Mouse (Mus musculus) embryonic fibroblast, embryonic 13.5 days (primary cell): ENCODE data around the gene Klhl42. TPM values are rescaled to one million over a fixed set of nuclear protein-coding genes. Genes with fewer than 3 reads are reported as not detected.

Experiments used
- H3K27ac ChIP-seq: 2 replicates; pipeline ENCODE4 v1.5.1; 2012; ENCODE audit warnings: low read length, control low read depth, inconsistent platforms; ENCODE audit not compliant: insufficient read depth
- H3K4me1 ChIP-seq: 2 replicates; pipeline ENCODE4 v1.6.1; 2011; ENCODE audit warnings: low read length; ENCODE audit not compliant: control insufficient read depth, insufficient read depth
- H3K4me3 ChIP-seq: 2 replicates; pipeline ENCODE4 v1.5.1; 2011; ENCODE audit warnings: mild to moderate bottlenecking, control low read depth, low read length; ENCODE audit not compliant: insufficient read depth
- CTCF ChIP-seq: IDR thresholded peaks from 2 replicates; pipeline ENCODE4 v1.5.1; 2011; ENCODE audit warnings: mild to moderate bottlenecking, control low read depth, low read length, moderate library complexity, borderline replicate concordance; ENCODE audit not compliant: insufficient read depth
- POLR2A ChIP-seq: IDR thresholded peaks from 2 replicates; pipeline ENCODE4 v1.6.1; 2011; ENCODE audit warnings: low read depth, mild to moderate bottlenecking, control low read depth, low read length, moderate library complexity
- polyA plus RNA-seq: library from polyadenylated mRNA; stranded (reverse); fragments of >200 nt; gene quantifications from 2 replicates; pipeline ENCODE4 v1.2.4, GENCODE M21; 2011; ENCODE audit warnings: low read depth; ENCODE audit not compliant: missing spikeins, insufficient read length

The Klhl42 gene
- polyA plus RNA-seq, 1 experiment = 17.8 TPM

GRCm38 (mm10) chr6:147061630-147062029 is 29.5 kb upstream of the Klhl42 start:
- Histone ChIP-seq H3K4me3 (no peak overlapping the region), H3K27ac (no peak overlapping the region), H3K4me1 (no peaks in the 10 kb centered on the region)
- TF ChIP-seq POLR2A = no peak
- no peak for TF ChIP-seq CTCF

DNA sequence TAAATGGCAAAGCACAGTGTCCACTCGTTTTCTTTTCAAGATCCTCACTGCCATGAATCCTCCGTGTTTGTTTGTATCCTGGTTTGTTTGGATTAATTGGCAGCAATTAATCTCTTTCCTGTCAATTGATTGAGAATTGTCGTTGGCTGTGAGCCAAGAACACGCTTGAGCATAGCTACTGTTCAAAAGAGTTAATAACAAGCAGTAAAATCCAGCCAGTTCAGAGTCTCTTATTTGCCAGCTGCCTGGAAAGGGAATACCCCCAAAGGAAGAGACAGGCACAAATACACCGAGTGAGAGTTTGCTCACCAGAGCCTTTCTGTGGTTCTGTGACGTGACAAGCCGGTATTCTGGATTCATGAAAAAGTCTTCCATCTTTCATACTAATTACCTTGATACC is 29.1 kb upstream of the Klhl42 start:
- no peak for TF ChIP-seq POLR2A
- TF ChIP-seq CTCF = no peak
- Histone ChIP-seq H3K27ac (no peak overlapping the region), H3K4me1 (no peaks in the 10 kb centered on the region), H3K4me3 (no peak overlapping the region)

DNA sequence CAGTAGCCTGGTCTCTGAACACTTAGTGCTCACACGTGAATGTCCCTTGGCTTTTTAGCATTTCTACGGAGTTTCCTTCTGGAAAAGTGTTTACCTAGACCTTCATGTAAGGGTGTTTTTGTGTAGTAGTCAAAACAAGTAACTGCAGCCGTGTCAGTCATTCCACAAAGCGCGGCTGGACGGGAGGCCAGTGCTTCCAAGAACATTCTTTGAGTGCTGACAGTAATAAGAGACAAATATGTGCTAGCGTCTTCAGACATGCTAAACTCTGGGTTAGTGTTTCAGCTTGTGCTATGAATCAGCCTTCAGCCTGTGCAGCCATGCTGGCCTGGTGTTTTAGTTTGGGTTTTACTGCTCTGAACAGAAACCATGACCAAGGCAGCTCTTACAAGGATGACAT is 28.5 kb upstream of the Klhl42 start:
- TF ChIP-seq CTCF (no peak), POLR2A (no peak)
- no peak overlapping the region for H3K27ac ChIP-seq
- no peaks in the 10 kb centered on the region for H3K4me1 ChIP-seq
- no peak overlapping the region for H3K4me3 ChIP-seq

DNA sequence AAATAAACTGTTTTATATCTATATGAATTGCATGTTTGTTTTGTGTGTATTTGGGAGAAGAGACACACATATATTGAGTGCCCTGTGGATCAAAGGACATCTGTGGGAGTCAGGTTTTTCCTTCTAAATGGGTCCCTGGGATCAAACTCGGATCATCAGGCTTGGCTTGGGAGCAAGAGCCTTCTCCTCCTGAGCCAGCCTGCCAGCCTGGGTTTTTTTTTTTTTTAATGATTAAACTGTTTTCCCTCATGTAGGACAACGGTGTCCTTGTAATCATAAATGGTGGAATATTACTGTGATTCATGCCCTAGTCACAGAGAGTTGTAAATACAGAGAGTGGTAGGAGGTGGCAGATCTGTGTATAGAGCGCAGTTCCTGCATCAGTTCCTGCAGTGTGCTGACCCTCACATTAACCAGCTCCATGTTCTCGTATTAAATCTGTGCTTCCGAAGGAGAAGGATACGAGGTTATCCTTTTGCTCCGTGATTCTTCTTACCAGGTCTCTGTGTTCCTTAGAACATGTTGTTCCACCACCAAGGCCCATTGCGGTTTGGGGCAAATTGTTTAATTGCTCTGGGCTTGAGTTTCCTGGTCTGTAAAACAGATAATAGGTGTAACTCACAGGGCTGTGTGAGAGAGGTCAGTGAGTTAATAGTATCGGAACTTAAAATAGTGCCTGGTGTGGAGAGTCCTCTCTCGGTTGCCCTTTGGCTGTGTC is 26.8 kb upstream of the Klhl42 start:
- Histone ChIP-seq H3K4me3 (no peak overlapping the region), H3K4me1 (no peaks in the 10 kb centered on the region), H3K27ac (no peak overlapping the region)
- no peak for TF ChIP-seq CTCF
- no peak for TF ChIP-seq POLR2A

- TF ChIP-seq POLR2A = no peak
- no peak for TF ChIP-seq CTCF
- Histone ChIP-seq H3K4me3 (no peak overlapping the region), H3K27ac (no peak overlapping the region), H3K4me1 (no peaks in the 10 kb centered on the region)
Observed at GRCm38 (mm10) chr6:147064944-147065261, 26.3 kb upstream of the Klhl42 start.

DNA sequence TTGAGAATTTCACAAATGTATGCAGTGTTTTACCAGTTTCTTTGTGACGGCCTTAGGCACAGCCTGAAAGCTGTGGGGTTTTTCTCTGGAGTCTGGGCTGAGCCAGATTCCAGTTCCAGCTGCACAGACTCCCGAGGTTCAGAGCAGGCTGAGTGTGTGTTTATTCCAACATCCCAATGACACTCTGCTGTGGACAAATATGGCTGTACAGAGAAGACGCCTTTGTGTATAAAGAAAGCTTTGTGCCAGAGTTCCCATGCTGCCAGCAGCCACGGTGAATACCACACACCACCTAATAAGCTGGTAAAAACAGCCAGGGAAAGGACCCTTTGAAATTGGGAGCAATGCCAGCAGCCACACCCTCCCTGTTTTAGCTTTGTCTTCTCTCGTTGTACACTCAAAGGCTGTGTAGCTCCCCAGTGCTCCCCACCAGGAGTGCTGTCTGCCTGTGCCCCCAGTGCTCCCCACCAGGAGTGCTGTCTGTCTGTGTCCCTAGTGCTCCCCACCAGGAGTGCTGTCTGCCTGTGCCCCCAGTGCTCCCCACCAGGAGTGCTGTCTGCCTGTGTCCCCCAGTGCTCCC is 15.3 kb upstream of the Klhl42 start:
- Histone ChIP-seq H3K4me1 (no peaks in the 10 kb centered on the region), H3K4me3 (no peak overlapping the region), H3K27ac (no peak overlapping the region)
- TF ChIP-seq POLR2A = no peak

- TF ChIP-seq CTCF (no peak), POLR2A (no peak)
- H3K4me3 ChIP-seq = no peak overlapping the region
- H3K27ac ChIP-seq = no peak overlapping the region
- no peaks in the 10 kb centered on the region for H3K4me1 ChIP-seq
Observed at GRCm38 (mm10) chr6:147076878-147077277, 14.3 kb upstream of the Klhl42 start.

- no peak overlapping the region for H3K27ac ChIP-seq
- no peak for TF ChIP-seq POLR2A
- TF ChIP-seq CTCF = no peak
- no peak overlapping the region for H3K4me3 ChIP-seq
- H3K4me1 ChIP-seq = no peaks in the 10 kb centered on the region
Observed at GRCm38 (mm10) chr6:147079919-147080318, 11.3 kb upstream of the Klhl42 start.

- no peak overlapping the region for H3K27ac ChIP-seq
- no peak for TF ChIP-seq POLR2A
- TF ChIP-seq CTCF = no peak
- no peak overlapping the region for H3K4me3 ChIP-seq
- H3K4me1 ChIP-seq = no peaks in the 10 kb centered on the region
Observed at GRCm38 (mm10) chr6:147085398-147086040, 5.7 kb upstream of the Klhl42 start.

GRCm38 (mm10) chr6:147086594-147087225 is 4.5 kb upstream of the Klhl42 start, which contains the start of gene Mansc4:
TSS of gene Mansc4 (minus strand) at chr6:147087032.
- Histone ChIP-seq H3K4me3 (no peak within 1 kb of the TSS), H3K4me1 (no peaks in the 10 kb centered on the region), H3K27ac (no peak within 1 kb of the TSS)
- no peak for TF ChIP-seq CTCF
- TF ChIP-seq POLR2A = no peak
